Mouse (Mus musculus) fibroblast of lung, adult 2 months (primary cell): ENCODE results near the gene Srarp.

Source experiments
- DNase-seq: peaks from one replicate; pipeline ENCODE4 v3.0.0-alpha.2; 2011; ENCODE audit warnings: low read depth

Srarp gene

GRCm38 (mm10) chr4:141456193-141456938 is 20.5 kb upstream of the Srarp start:
- DNase-seq, result no peak

- DNase-seq, result no peak
Measured at GRCm38 (mm10) chr4:141455526-141455925, 19.6 kb upstream of the Srarp start.

GRCm38 (mm10) chr4:141454581-141455350 is 18.9 kb upstream of the Srarp start:
- no peak for DNase-seq

GRCm38 (mm10) chr4:141451916-141452450 is 16.1 kb upstream of the Srarp start:
- DNase-seq, result no peak

- DNase-seq, result no peak
Measured at GRCm38 (mm10) chr4:141451251-141451650, 15.3 kb upstream of the Srarp start.

GRCm38 (mm10) chr4:141446211-141446610 is 10.3 kb upstream of the Srarp start:
- DNase-seq, result no peak

- DNase-seq, result no peak
Measured at GRCm38 (mm10) chr4:141445328-141445720, 9.4 kb upstream of the Srarp start.

- no peak for DNase-seq
Measured at GRCm38 (mm10) chr4:141444451-141445327, 8.8 kb upstream of the Srarp start, which contains the start of gene Zbtb17. TSS of gene Zbtb17 (plus strand) at chr4:141444654.

- DNase-seq, result no peak
Measured at GRCm38 (mm10) chr4:141443641-141444429, 7.9 kb upstream of the Srarp start.

GRCm38 (mm10) chr4:141440877-141441276 is 5.0 kb upstream of the Srarp start:
- DNase-seq, result no peak

- DNase-seq, result no peak
Measured at GRCm38 (mm10) chr4:141439083-141439803, 3.3 kb upstream of the Srarp start.

- DNase-seq, result no peak
Measured at GRCm38 (mm10) chr4:141433191-141433590, 2.7 kb downstream of the Srarp start.

- no peak for DNase-seq
Measured at GRCm38 (mm10) chr4:141432666-141433065, 3.2 kb downstream of the Srarp start.

- DNase-seq, result no peak
Measured at GRCm38 (mm10) chr4:141430997-141431396, 4.9 kb downstream of the Srarp start.

- no peak for DNase-seq
Measured at GRCm38 (mm10) chr4:141429847-141430246, 6.1 kb downstream of the Srarp start.

GRCm38 (mm10) chr4:141429381-141429780 is 6.5 kb downstream of the Srarp start:
- DNase-seq, result no peak

- DNase-seq, result no peak
Measured at GRCm38 (mm10) chr4:141427921-141428320, 8.0 kb downstream of the Srarp start.

GRCm38 (mm10) chr4:141426796-141427745 is 8.8 kb downstream of the Srarp start:
- DNase-seq, result peak; percentile 62
